Mouse (Mus musculus): Measurements from ENCODE around the gene Rock2.

Gene Rock2

GRCm38 (mm10) chr12:16894396-16895220, at the start of gene Rock2:
Gene Rock2, plus strand, starts transcription at chr12:16894895.
- peak; percentile 93 for DNase-seq

GRCm38 (mm10) chr12:16847204-16847792, 47.4 kb upstream of the Rock2 start:
- no peak for DNase-seq

- DNase-seq = no peak
Measured at GRCm38 (mm10) chr12:16848501-16848900, 46.2 kb upstream of the Rock2 start.

- no peak for DNase-seq
Measured at GRCm38 (mm10) chr12:16849821-16850220, 44.9 kb upstream of the Rock2 start.

GRCm38 (mm10) chr12:16850431-16851375, 44.0 kb upstream of the Rock2 start:
- DNase-seq = peak; percentile 71

GRCm38 (mm10) chr12:16853431-16854165, 41.1 kb upstream of the Rock2 start:
- no peak for DNase-seq

GRCm38 (mm10) chr12:16855632-16856305, 38.9 kb upstream of the Rock2 start:
- peak; percentile 72 for DNase-seq

- DNase-seq = no peak
Measured at GRCm38 (mm10) chr12:16856306-16856679, 38.4 kb upstream of the Rock2 start.

- no peak for DNase-seq
Measured at GRCm38 (mm10) chr12:16858081-16858480, 36.6 kb upstream of the Rock2 start.

GRCm38 (mm10) chr12:16859781-16860180, 34.9 kb upstream of the Rock2 start:
- DNase-seq = no peak

- DNase-seq = no peak
Measured at GRCm38 (mm10) chr12:16860533-16860932, 34.2 kb upstream of the Rock2 start.

- DNase-seq = no peak
Measured at GRCm38 (mm10) chr12:16860961-16861360, 33.7 kb upstream of the Rock2 start.

- no peak for DNase-seq
Measured at GRCm38 (mm10) chr12:16864477-16864876, 30.2 kb upstream of the Rock2 start.

- no peak for DNase-seq
Measured at GRCm38 (mm10) chr12:16865871-16866270, 28.8 kb upstream of the Rock2 start.

GRCm38 (mm10) chr12:16866460-16866859, 28.2 kb upstream of the Rock2 start:
- no peak for DNase-seq

GRCm38 (mm10) chr12:16867306-16867705, 27.4 kb upstream of the Rock2 start:
- DNase-seq = no peak

GRCm38 (mm10) chr12:16868618-16869017, 26.1 kb upstream of the Rock2 start:
- DNase-seq = no peak

GRCm38 (mm10) chr12:16869091-16869778, 25.5 kb upstream of the Rock2 start:
- DNase-seq = no peak

GRCm38 (mm10) chr12:16869870-16870404, 24.8 kb upstream of the Rock2 start:
- no peak for DNase-seq

GRCm38 (mm10) chr12:16870405-16871068, 24.2 kb upstream of the Rock2 start:
- DNase-seq = no peak

- no peak for DNase-seq
Measured at GRCm38 (mm10) chr12:16872006-16872405, 22.7 kb upstream of the Rock2 start.

Measured in retina, postnatal 1 day (tissue).